Mouse (Mus musculus): Measurements from ENCODE around the gene Slc25a34. TPM values are rescaled to one million over a fixed set of nuclear protein-coding genes. Genes with fewer than 3 reads are reported as not detected.

The Slc25a34 gene
- polyA plus RNA-seq, 1 experiment from 2014 or later: 0.14 TPM

- 29% methylated on average over 6 of the region's 6 CpGs for WGBS (ENCODE audit: insufficient replicate concordance)
- no peak; the same call in none of the 2 replicates for ATAC-seq (ENCODE audit: low read depth)
- Histone ChIP-seq H3K27ac (ENCODE audit: low read length) (peak overlapping the region; percentile 46), H3K9ac (ENCODE audit: low read depth, low read length) (no peak overlapping the region), H3K9me3 (replicated peaks; ENCODE audit: control insufficient read depth, low read length) (no peaks in the 10 kb centered on the region), H3K27me3 (ENCODE audit: control insufficient read depth, insufficient read depth, low read depth, low read length) (no peaks in the 10 kb centered on the region), H3K4me1 (ENCODE audit: control insufficient read depth, low read depth, low read length) (peaks cover 13% of the 10 kb centered on the region), H3K36me3 (ENCODE audit: control insufficient read depth, insufficient read depth) (no peaks in the 10 kb centered on the region), H3K4me2 (ENCODE audit: low read depth, low read length) (no peak overlapping the region), H3K4me3 (ENCODE audit: low read depth, low read length) (no peak overlapping the region)
Measured at GRCm38 (mm10) chr4:141573359-141573966, 50.2 kb downstream of the Slc25a34 start.

DNA sequence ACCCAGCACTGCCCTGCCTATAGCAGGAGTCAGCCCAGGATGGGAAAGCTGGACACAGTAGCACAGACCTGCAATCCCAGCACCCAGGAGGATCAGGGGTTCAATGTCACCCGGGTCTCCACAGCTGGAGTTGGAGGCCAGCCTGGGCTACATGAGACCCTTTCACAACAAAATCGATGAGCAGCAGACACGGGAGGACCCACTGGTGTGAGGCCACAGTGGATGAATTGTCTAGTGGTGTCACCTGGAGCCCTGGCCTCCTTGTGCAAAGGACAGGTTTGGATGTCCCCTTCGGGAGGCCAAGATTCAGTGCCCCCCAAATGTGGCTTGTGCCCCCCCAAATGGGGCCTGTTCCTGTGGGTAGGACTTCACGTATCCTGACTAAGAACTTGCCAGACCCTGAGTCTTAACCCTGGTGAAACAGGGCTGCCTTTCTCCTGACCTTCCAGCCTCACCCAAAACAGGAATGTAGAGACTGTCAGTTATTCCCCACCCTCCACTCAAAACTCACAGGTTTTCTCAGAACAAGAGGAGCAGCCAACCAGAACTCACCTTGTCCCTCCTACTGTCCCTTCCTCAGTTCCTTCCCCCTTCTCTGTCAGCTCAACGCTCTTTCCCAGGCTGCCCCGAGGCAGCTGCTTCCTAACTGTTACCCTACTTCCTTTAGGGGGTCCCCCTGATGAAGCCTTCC is 50.8 kb downstream of the Slc25a34 start:
- H3K4me3 ChIP-seq (ENCODE audit: low read depth, low read length): no peak overlapping the region
- no peak for ATAC-seq (ENCODE audit: low read depth)
- no peaks in the 10 kb centered on the region for H3K36me3 ChIP-seq (ENCODE audit: control insufficient read depth, insufficient read depth)
- peak overlapping the region; percentile 46 for H3K27ac ChIP-seq (ENCODE audit: low read length)
- no peak overlapping the region for H3K9ac ChIP-seq (ENCODE audit: low read depth, low read length)
- no peaks in the 10 kb centered on the region for H3K27me3 ChIP-seq (ENCODE audit: control insufficient read depth, insufficient read depth, low read depth, low read length)
- H3K9me3 ChIP-seq (replicated peaks; ENCODE audit: control insufficient read depth, low read length): no peaks in the 10 kb centered on the region
- 51% methylated on average over 7 of the region's 7 CpGs for WGBS (ENCODE audit: insufficient replicate concordance)
- no peak overlapping the region for H3K4me2 ChIP-seq (ENCODE audit: low read depth, low read length)
- H3K4me1 ChIP-seq (ENCODE audit: control insufficient read depth, low read depth, low read length): peaks cover 12% of the 10 kb centered on the region

GRCm38 (mm10) chr4:141571934-141572333 is 51.7 kb downstream of the Slc25a34 start:
- Histone ChIP-seq H3K9ac (ENCODE audit: low read depth, low read length) (no peak overlapping the region), H3K4me3 (ENCODE audit: low read depth, low read length) (no peak overlapping the region), H3K36me3 (ENCODE audit: control insufficient read depth, insufficient read depth) (no peaks in the 10 kb centered on the region), H3K4me2 (ENCODE audit: low read depth, low read length) (no peak overlapping the region), H3K27me3 (ENCODE audit: control insufficient read depth, insufficient read depth, low read depth, low read length) (no peaks in the 10 kb centered on the region), H3K4me1 (ENCODE audit: control insufficient read depth, low read depth, low read length) (peaks cover 12% of the 10 kb centered on the region), H3K9me3 (replicated peaks; ENCODE audit: control insufficient read depth, low read length) (no peaks in the 10 kb centered on the region), H3K27ac (ENCODE audit: low read length) (no peak overlapping the region)
- ATAC-seq (ENCODE audit: low read depth): no peak
- 60% methylated on average over 10 of the region's 10 CpGs for WGBS (ENCODE audit: insufficient replicate concordance)

DNA sequence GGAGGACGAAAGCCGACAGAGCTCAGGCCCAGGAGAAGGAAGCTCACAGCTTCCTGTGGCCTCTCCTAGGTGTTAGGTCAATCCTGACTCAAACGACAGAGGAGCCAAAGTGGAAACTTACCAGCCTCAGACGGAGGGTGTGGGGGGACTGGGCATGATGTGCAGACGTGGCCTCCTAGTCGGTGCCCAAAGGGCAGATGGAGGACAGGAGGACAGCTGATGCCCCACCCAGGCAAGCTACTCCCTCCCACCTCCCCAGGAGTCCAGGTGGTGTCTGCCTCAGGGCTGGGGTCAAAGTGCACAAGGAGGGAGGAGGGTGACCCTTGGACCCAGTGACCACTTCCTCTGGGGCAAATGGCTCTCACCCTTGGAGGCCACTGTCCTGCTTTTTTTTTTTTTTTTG is 52.3 kb downstream of the Slc25a34 start:
- H3K4me2 ChIP-seq (ENCODE audit: low read depth, low read length): no peak overlapping the region
- H3K36me3 ChIP-seq (ENCODE audit: control insufficient read depth, insufficient read depth): no peaks in the 10 kb centered on the region
- 23% methylated on average over 6 of the region's 6 CpGs for WGBS (ENCODE audit: insufficient replicate concordance)
- peaks cover 12% of the 10 kb centered on the region for H3K4me1 ChIP-seq (ENCODE audit: control insufficient read depth, low read depth, low read length)
- no peak overlapping the region for H3K4me3 ChIP-seq (ENCODE audit: low read depth, low read length)
- H3K27ac ChIP-seq (ENCODE audit: low read length): 0 out of 2 replicates have a peak overlapping the region, but pooled peaks have one; percentile 5
- no peaks in the 10 kb centered on the region for H3K27me3 ChIP-seq (ENCODE audit: control insufficient read depth, insufficient read depth, low read depth, low read length)
- ATAC-seq (ENCODE audit: low read depth): no peak
- no peaks in the 10 kb centered on the region for H3K9me3 ChIP-seq (replicated peaks; ENCODE audit: control insufficient read depth, low read length)
- no peak overlapping the region for H3K9ac ChIP-seq (ENCODE audit: low read depth, low read length)

DNA sequence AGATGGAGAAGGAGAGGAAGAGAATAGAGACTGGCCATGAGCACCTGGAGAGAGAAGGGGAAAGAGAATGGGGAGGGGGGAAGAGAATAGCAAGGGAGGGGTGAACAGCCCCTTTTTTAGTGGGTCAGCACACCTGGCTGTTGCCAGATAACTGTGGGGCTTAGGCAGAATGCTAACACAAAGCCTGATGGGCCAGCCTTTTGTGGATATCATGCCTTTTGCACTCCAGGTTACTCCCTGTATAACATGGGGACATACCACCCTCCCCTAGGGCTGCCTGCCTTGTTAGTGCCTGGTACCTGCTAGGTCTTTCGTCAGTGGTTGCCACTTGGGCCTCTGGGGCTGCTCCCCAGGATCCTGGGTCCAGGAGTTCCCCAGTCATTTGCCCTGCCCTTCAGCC is 52.8 kb downstream of the Slc25a34 start:
- H3K9me3 ChIP-seq (replicated peaks; ENCODE audit: control insufficient read depth, low read length): no peaks in the 10 kb centered on the region
- H3K4me2 ChIP-seq (ENCODE audit: low read depth, low read length): no peak overlapping the region
- H3K4me3 ChIP-seq (ENCODE audit: low read depth, low read length): no peak overlapping the region
- H3K27ac ChIP-seq (ENCODE audit: low read length): no peak overlapping the region
- no peak for ATAC-seq (ENCODE audit: low read depth)
- peaks cover 12% of the 10 kb centered on the region for H3K4me1 ChIP-seq (ENCODE audit: control insufficient read depth, low read depth, low read length)
- H3K9ac ChIP-seq (ENCODE audit: low read depth, low read length): no peak overlapping the region
- H3K36me3 ChIP-seq (ENCODE audit: control insufficient read depth, insufficient read depth): no peaks in the 10 kb centered on the region
- no peaks in the 10 kb centered on the region for H3K27me3 ChIP-seq (ENCODE audit: control insufficient read depth, insufficient read depth, low read depth, low read length)
- 62% methylated on average over 1 of the region's 1 CpGs for WGBS (ENCODE audit: insufficient replicate concordance)

- peaks cover 10% of the 10 kb centered on the region for H3K4me1 ChIP-seq (ENCODE audit: control insufficient read depth, low read depth, low read length)
- no peaks in the 10 kb centered on the region for H3K36me3 ChIP-seq (ENCODE audit: control insufficient read depth, insufficient read depth)
- H3K4me3 ChIP-seq (ENCODE audit: low read depth, low read length): no peak overlapping the region
- peak; percentile 46 for ATAC-seq (ENCODE audit: low read depth)
- no peaks in the 10 kb centered on the region for H3K27me3 ChIP-seq (ENCODE audit: control insufficient read depth, insufficient read depth, low read depth, low read length)
- WGBS (ENCODE audit: insufficient replicate concordance): 57% methylated on average over 6 of the region's 6 CpGs
- H3K27ac ChIP-seq (ENCODE audit: low read length): no peak overlapping the region
- no peaks in the 10 kb centered on the region for H3K9me3 ChIP-seq (replicated peaks; ENCODE audit: control insufficient read depth, low read length)
- no peak overlapping the region for H3K9ac ChIP-seq (ENCODE audit: low read depth, low read length)
- no peak overlapping the region for H3K4me2 ChIP-seq (ENCODE audit: low read depth, low read length)
Measured at GRCm38 (mm10) chr4:141570004-141570403, 53.6 kb downstream of the Slc25a34 start.

DNA sequence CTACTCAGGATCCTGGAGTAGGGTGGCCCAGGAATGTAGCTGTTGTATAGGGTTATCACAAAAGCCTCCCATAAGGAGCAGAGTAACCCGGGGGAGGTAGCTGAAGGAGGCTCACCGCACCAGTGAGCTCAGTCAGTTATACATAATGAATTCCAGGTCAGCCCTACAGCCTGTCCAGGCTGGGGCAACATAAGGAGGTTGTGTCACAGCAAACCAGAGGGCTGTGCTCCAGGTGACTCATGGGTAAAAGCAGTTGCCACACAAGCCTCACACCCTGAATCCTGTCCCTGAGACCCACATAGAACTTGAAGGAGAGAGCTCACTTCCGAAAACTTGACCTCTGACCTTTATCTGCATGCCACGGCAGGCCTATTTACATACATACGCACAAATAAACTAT is 54.7 kb downstream of the Slc25a34 start:
- H3K27ac ChIP-seq (ENCODE audit: low read length): no peak overlapping the region
- peaks cover 8% of the 10 kb centered on the region for H3K4me1 ChIP-seq (ENCODE audit: control insufficient read depth, low read depth, low read length)
- no peaks in the 10 kb centered on the region for H3K9me3 ChIP-seq (replicated peaks; ENCODE audit: control insufficient read depth, low read length)
- no peak overlapping the region for H3K9ac ChIP-seq (ENCODE audit: low read depth, low read length)
- WGBS (ENCODE audit: insufficient replicate concordance): 76% methylated on average over 5 of the region's 5 CpGs
- ATAC-seq (ENCODE audit: low read depth): no peak
- H3K4me2 ChIP-seq (ENCODE audit: low read depth, low read length): no peak overlapping the region
- no peaks in the 10 kb centered on the region for H3K27me3 ChIP-seq (ENCODE audit: control insufficient read depth, insufficient read depth, low read depth, low read length)
- no peaks in the 10 kb centered on the region for H3K36me3 ChIP-seq (ENCODE audit: control insufficient read depth, insufficient read depth)
- H3K4me3 ChIP-seq (ENCODE audit: low read depth, low read length): no peak overlapping the region

Other genes with a start within 250 kb of the Slc25a34 start
- gene Clcnka, start 225.1 kb downstream of the Slc25a34 start, polyA plus RNA-seq (2015; fragmentation: Nextera tagmentation; extraction: Ambion mirVana): 0.05 TPM in 1 of 2 replicates, not detected in the other
- gene Clcnkb, start 207.8 kb downstream of the Slc25a34 start, polyA plus RNA-seq (2015; fragmentation: Nextera tagmentation; extraction: Ambion mirVana): not detected in 2 replicates
- 0.22 and 0.97 TPM in 2 replicates for gene Hspb7, start 203.0 kb downstream of the Slc25a34 start, polyA plus RNA-seq (2015; fragmentation: Nextera tagmentation; extraction: Ambion mirVana)
- not detected in 2 replicates for gene Srarp, start 187.7 kb downstream of the Slc25a34 start, polyA plus RNA-seq (2015; fragmentation: Nextera tagmentation; extraction: Ambion mirVana)
- 6.6 and 7.9 TPM in 2 replicates for gene Zbtb17, start 179.2 kb downstream of the Slc25a34 start, polyA plus RNA-seq (2015; fragmentation: Nextera tagmentation; extraction: Ambion mirVana)
- gene Spen, start 85.2 kb downstream of the Slc25a34 start, polyA plus RNA-seq (2015; fragmentation: Nextera tagmentation; extraction: Ambion mirVana): 2.9 and 3.3 TPM in 2 replicates
- gene Fblim1, start 17.7 kb downstream of the Slc25a34 start, polyA plus RNA-seq (2015; fragmentation: Nextera tagmentation; extraction: Ambion mirVana): 1.5 and 2.3 TPM in 2 replicates
- 4.5 and 5.3 TPM in 2 replicates for gene Tmem82, start 5.2 kb downstream of the Slc25a34 start, polyA plus RNA-seq (2015; fragmentation: Nextera tagmentation; extraction: Ambion mirVana)
- 1.0 and 1.5 TPM in 2 replicates for gene Plekhm2, start 41.1 kb upstream of the Slc25a34 start, polyA plus RNA-seq (2015; fragmentation: Nextera tagmentation; extraction: Ambion mirVana)
- gene Rsc1a1, start 61.8 kb upstream of the Slc25a34 start, polyA plus RNA-seq (2015; fragmentation: Nextera tagmentation; extraction: Ambion mirVana): not detected in 2 replicates
- 13.9 and 14.5 TPM in 2 replicates for gene Ddi2, start 99.6 kb upstream of the Slc25a34 start, polyA plus RNA-seq (2015; fragmentation: Nextera tagmentation; extraction: Ambion mirVana)
- 25.9 and 28.3 TPM in 2 replicates for gene Agmat, start 122.9 kb upstream of the Slc25a34 start, polyA plus RNA-seq (2015; fragmentation: Nextera tagmentation; extraction: Ambion mirVana)
- 2.5 and 2.6 TPM in 2 replicates for gene Dnajc16, start 167.1 kb upstream of the Slc25a34 start, polyA plus RNA-seq (2015; fragmentation: Nextera tagmentation; extraction: Ambion mirVana)
- gene Casp9, start 169.8 kb upstream of the Slc25a34 start, polyA plus RNA-seq (2015; fragmentation: Nextera tagmentation; extraction: Ambion mirVana): 9.5 and 10.4 TPM in 2 replicates
- gene Cela2a, start 202.3 kb upstream of the Slc25a34 start, polyA plus RNA-seq (2015; fragmentation: Nextera tagmentation; extraction: Ambion mirVana): 1.8 and 13.9 TPM in 2 replicates
- gene Ctrc, start 222.5 kb upstream of the Slc25a34 start, polyA plus RNA-seq (2015; fragmentation: Nextera tagmentation; extraction: Ambion mirVana): not detected in 2 replicates

All from liver, embryonic 16.5 days (tissue).